Mouse (Mus musculus) small intestine, adult 2 months (tissue): ENCODE data around the gene Rbm19. TPM values are rescaled to one million over a fixed set of nuclear protein-coding genes. Genes with fewer than 3 reads are reported as not detected.

Source experiments
- H3K27ac ChIP-seq: fragments of 200-500 bp; 2 replicates; pipeline ENCODE4 v1.5.1; 2012; ENCODE audit warnings: low read depth, low read length, control low read depth, inconsistent platforms; ENCODE audit not compliant: insufficient read depth
- H3K27me3 ChIP-seq: fragments of 200-500 bp; 2 replicates; pipeline ENCODE4 v1.6.1; 2012; ENCODE audit warnings: mild to moderate bottlenecking, moderate library complexity, low read length, inconsistent platforms; ENCODE audit not compliant: control insufficient read depth, insufficient read depth
- H3K36me3 ChIP-seq: fragments of 200-500 bp; 2 replicates; pipeline ENCODE4 v1.6.1; 2012; ENCODE audit warnings: mild to moderate bottlenecking, low read length, control low read depth, inconsistent platforms; ENCODE audit not compliant: control insufficient read depth, insufficient read depth
- H3K4me1 ChIP-seq: fragments of 200-500 bp; 2 replicates; pipeline ENCODE4 v1.6.1; 2012; ENCODE audit warnings: low read length, inconsistent platforms, mixed read lengths; ENCODE audit not compliant: control insufficient read depth, insufficient read depth, insufficient read length
- H3K4me3 ChIP-seq: fragments of 200-500 bp; 2 replicates; pipeline ENCODE4 v1.5.1; 2012; ENCODE audit warnings: low read depth, mild to moderate bottlenecking, control low read depth, inconsistent platforms, low read length, moderate library complexity
- CTCF ChIP-seq: fragments of 200-500 bp; IDR thresholded peaks from 2 replicates; pipeline ENCODE4 v1.5.1; 2012; ENCODE audit warnings: low read depth, mild to moderate bottlenecking, control low read depth, inconsistent platforms, low read length, moderate library complexity, mixed read lengths; ENCODE audit not compliant: insufficient replicate concordance, insufficient read length; ENCODE audit errors: extremely low read depth
- POLR2A ChIP-seq: fragments of 200-500 bp; IDR thresholded peaks from 2 replicates; pipeline ENCODE4 v1.6.1; 2012; ENCODE audit warnings: low read depth, mild to moderate bottlenecking, control low read depth, inconsistent platforms, low read length, moderate library complexity
- WGBS: fragments of 180-500 bp; shearing (Covaris S2); methylation state at CpG from one replicate; pipeline ENCODE4 v1.1.7; 2018; 5-methylcytosine and 5-hydroxymethylcytosine counted together
- polyA plus RNA-seq: library from polyadenylated mRNA; depleted of rRNA; stranded (reverse); fragments of >200 nt; gene quantifications from 2 replicates; pipeline ENCODE4 v1.2.3, GENCODE M21; 2012

Gene Rbm19
- polyA plus RNA-seq, 1 experiment: 9.2 TPM

DNA sequence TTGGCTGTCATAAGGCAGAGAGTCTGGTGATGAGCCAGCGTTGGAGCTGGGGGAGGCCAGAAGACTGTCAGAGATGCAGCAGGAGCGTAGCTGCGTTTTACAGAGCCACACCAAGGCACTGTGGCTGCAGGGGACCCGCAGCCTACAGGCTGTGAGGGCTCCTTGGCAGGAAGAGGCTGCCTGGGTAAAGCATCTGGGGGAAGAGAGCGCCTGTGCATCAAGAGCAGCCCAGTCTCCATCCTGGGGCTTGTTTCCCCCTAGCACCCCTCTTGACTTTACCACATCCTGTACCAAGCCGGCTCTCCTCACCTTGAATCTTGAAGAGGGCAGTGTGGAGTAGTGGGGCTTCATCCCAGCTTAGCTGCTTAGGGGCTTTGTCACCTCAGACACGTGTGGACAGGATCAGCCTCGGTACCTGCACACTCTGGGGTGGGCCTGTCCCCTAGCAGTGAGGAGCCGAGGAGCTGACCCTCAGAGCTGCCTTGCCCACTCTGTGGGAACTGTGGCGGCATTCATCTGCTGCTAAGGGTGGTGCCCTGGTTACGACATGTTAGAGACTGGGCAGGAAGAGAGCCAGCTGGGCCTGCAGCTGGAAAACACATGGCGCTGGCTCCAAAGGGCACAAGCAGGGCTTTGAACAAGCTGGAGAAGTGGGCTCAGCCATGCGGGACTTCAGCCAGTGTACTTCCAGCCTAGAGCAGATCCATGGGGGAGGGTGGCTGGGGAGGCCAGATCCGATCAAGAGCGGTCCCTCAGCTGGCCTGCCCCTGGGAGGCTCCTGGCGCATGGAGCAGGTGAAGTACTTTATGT, 8.8 kb downstream of the Rbm19 start:
- Histone ChIP-seq H3K36me3 (peaks cover 45% of the 10 kb centered on the region), H3K27me3 (no peaks in the 10 kb centered on the region), H3K27ac (no peak overlapping the region), H3K4me1 (no peaks in the 10 kb centered on the region), H3K4me3 (no peak overlapping the region)
- WGBS: 88% methylated on average over 16 of the region's 16 CpGs
- TF ChIP-seq CTCF: no peak
- TF ChIP-seq POLR2A: no peak

DNA sequence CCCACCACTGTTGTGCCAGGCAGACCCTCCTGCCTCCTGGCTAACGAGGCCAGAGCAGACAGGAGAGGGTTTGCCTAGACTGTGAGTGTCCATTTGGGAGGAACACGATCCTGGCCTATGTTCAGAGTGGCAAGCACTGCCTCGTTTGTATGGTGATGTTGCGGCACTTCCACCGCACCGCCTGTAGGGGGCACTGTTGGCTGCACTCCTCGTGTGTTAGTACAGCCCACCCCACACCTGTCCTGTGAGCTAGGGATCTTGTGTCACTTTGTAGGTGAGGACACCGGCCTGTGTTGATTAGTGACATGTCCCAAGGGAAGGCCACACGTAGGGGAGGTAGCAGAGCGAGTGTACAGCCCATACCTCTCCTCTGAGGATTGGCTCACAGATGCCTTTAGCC, 11.4 kb downstream of the Rbm19 start:
- no peaks in the 10 kb centered on the region for H3K4me1 ChIP-seq
- peaks cover 34% of the 10 kb centered on the region for H3K36me3 ChIP-seq
- 61% methylated on average over 10 of the region's 10 CpGs for WGBS
- H3K27ac ChIP-seq: no peak overlapping the region
- TF ChIP-seq POLR2A (no peak), CTCF (peak; percentile 53; the same call in 1 of the 2 replicates)
- H3K4me3 ChIP-seq: no peak overlapping the region
- H3K27me3 ChIP-seq: no peaks in the 10 kb centered on the region

GRCm38 (mm10) chr5:120128511-120128910, 12.2 kb downstream of the Rbm19 start:
- Histone ChIP-seq H3K27me3 (no peaks in the 10 kb centered on the region), H3K4me1 (no peaks in the 10 kb centered on the region), H3K4me3 (no peak overlapping the region), H3K36me3 (peaks cover 26% of the 10 kb centered on the region), H3K27ac (no peak overlapping the region)
- WGBS: 87% methylated on average over 5 of the region's 5 CpGs
- TF ChIP-seq CTCF (no peak), POLR2A (no peak)

GRCm38 (mm10) chr5:120129070-120129469, 12.8 kb downstream of the Rbm19 start:
- WGBS: 90% methylated on average over 7 of the region's 7 CpGs
- TF ChIP-seq CTCF (no peak), POLR2A (no peak)
- no peaks in the 10 kb centered on the region for H3K4me1 ChIP-seq
- no peaks in the 10 kb centered on the region for H3K27me3 ChIP-seq
- peaks cover 22% of the 10 kb centered on the region for H3K36me3 ChIP-seq
- no peak overlapping the region for H3K27ac ChIP-seq
- H3K4me3 ChIP-seq: no peak overlapping the region

DNA sequence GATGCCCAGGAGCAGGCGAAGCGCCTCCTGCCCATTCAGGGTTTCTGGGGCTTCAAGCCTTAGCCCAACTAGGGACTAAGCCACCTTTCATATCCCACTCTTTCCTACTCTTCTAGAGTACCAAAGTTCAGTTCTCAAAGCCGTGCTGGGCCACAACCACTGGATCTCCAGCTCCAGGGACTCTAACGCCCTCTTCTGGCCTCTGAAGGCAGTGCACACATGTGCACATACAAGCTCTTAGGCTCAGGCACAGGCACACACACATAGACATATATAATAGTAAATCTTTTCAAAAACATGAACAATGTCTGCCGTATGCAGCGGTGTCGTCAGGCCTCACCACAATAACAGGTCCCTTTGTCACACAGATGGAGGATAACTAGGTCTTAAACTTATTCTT, 13.5 kb downstream of the Rbm19 start:
- Histone ChIP-seq H3K27ac (no peak overlapping the region), H3K36me3 (peaks cover 16% of the 10 kb centered on the region; the same call in 1 of the 2 replicates), H3K4me3 (no peak overlapping the region), H3K27me3 (no peaks in the 10 kb centered on the region), H3K4me1 (no peaks in the 10 kb centered on the region)
- no peak for TF ChIP-seq POLR2A
- TF ChIP-seq CTCF: no peak
- 93% methylated on average over 7 of the region's 7 CpGs for WGBS

DNA sequence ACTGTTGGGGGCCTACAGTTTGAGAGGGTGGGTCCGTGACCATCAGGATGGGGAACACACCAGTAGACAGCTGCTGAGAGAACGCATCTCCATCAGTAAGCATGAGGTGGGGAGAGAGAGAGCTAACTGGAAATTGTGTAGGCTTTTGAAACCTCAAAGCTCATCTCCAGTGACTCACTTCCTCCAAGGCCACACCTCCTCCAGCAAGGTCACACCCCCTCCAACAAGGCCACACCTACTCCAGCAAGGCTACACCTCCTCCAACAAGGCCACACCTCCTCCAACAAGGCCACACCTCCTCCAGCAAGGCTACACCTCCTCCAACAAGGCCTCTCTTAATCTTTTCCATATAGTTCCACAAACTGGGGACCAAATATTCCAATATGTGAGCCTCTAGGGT, 13.9 kb downstream of the Rbm19 start:
- H3K36me3 ChIP-seq: peaks cover 12% of the 10 kb centered on the region; the same call in 1 of the 2 replicates
- no peaks in the 10 kb centered on the region for H3K4me1 ChIP-seq

GRCm38 (mm10) chr5:120131600-120131999, 15.3 kb downstream of the Rbm19 start:
- WGBS: 65% methylated on average over 5 of the region's 5 CpGs

More for the DNA sequence above, 13.9 kb downstream of the Rbm19 start:
- no peak for TF ChIP-seq CTCF
- TF ChIP-seq POLR2A: no peak
- no peaks in the 10 kb centered on the region for H3K27me3 ChIP-seq
- H3K4me3 ChIP-seq: no peak overlapping the region
- no peak overlapping the region for H3K27ac ChIP-seq
- 86% methylated on average over 2 of the region's 2 CpGs for WGBS

More at GRCm38 (mm10) chr5:120131600-120131999, 15.3 kb downstream of the Rbm19 start:
- no peaks in the 10 kb centered on the region for H3K27me3 ChIP-seq
- H3K4me1 ChIP-seq: no peaks in the 10 kb centered on the region
- no peak overlapping the region for H3K27ac ChIP-seq
- peaks cover 3% of the 10 kb centered on the region; the same call in 1 of the 2 replicates for H3K36me3 ChIP-seq
- TF ChIP-seq POLR2A (no peak), CTCF (peak; percentile 73; the same call in 1 of the 2 replicates)
- no peak overlapping the region for H3K4me3 ChIP-seq
